Mouse (Mus musculus): Measurements from ENCODE around the gene Gipc3. TPM values are rescaled to one million over a fixed set of nuclear protein-coding genes. Genes with fewer than 3 reads are reported as not detected.

Gene Gipc3
- polyA plus RNA-seq, 1 experiment from 2014 or later: not detected

GRCm38 (mm10) chr10:81316338-81317060 is 26.6 kb downstream of the Gipc3 start:
- no peak for DNase-seq (ENCODE audit: low spot score)
- WGBS: 47% methylated on average over 15 of the region's 16 CpGs
- no peak for ATAC-seq (ENCODE audit: low FRiP score)
- H3K9me3 ChIP-seq (ENCODE audit: control insufficient read depth, low read length): no peaks in the 10 kb centered on the region
- peaks cover 10% of the 10 kb centered on the region for H3K4me1 ChIP-seq (replicated peaks; ENCODE audit: control insufficient read depth, insufficient read depth, low read length)
- peak overlapping the region; percentile 25; the same call in 1 of the 2 replicates for H3K4me2 ChIP-seq (replicated peaks; ENCODE audit: low read depth, low read length)
- peaks cover 11% of the 10 kb centered on the region for H3K36me3 ChIP-seq (ENCODE audit: control insufficient read depth, insufficient read depth, low read length)
- H3K4me3 ChIP-seq (ENCODE audit: low read depth, low read length): no peak overlapping the region
- H3K27ac ChIP-seq (ENCODE audit: low read depth, low read length): no peak overlapping the region
- peak overlapping the region; percentile 19; the same call in 1 of the 2 replicates for H3K9ac ChIP-seq (ENCODE audit: low read depth, low read length)
- no peaks in the 10 kb centered on the region for H3K27me3 ChIP-seq (ENCODE audit: control insufficient read depth, insufficient read depth, low read length)

- WGBS: 96% methylated on average over 16 of the region's 16 CpGs
- no peaks in the 10 kb centered on the region for H3K9me3 ChIP-seq (ENCODE audit: control insufficient read depth, low read length)
- no peak for DNase-seq (ENCODE audit: low spot score)
- peaks cover 10% of the 10 kb centered on the region for H3K4me1 ChIP-seq (replicated peaks; ENCODE audit: control insufficient read depth, insufficient read depth, low read length)
- no peak overlapping the region for H3K27ac ChIP-seq (ENCODE audit: low read depth, low read length)
- H3K4me3 ChIP-seq (ENCODE audit: low read depth, low read length): no peak overlapping the region; the same call in 1 of the 2 replicates
- no peaks in the 10 kb centered on the region for H3K27me3 ChIP-seq (ENCODE audit: control insufficient read depth, insufficient read depth, low read length)
- no peak overlapping the region for H3K9ac ChIP-seq (ENCODE audit: low read depth, low read length)
- no peak overlapping the region for H3K4me2 ChIP-seq (replicated peaks; ENCODE audit: low read depth, low read length)
- no peak for ATAC-seq (ENCODE audit: low FRiP score)
- peaks cover 18% of the 10 kb centered on the region for H3K36me3 ChIP-seq (ENCODE audit: control insufficient read depth, insufficient read depth, low read length)
Measured at GRCm38 (mm10) chr10:81315587-81315986, 27.5 kb downstream of the Gipc3 start.

- no peak for ATAC-seq (ENCODE audit: low FRiP score)
- peaks cover 20% of the 10 kb centered on the region for H3K36me3 ChIP-seq (ENCODE audit: control insufficient read depth, insufficient read depth, low read length)
- H3K9ac ChIP-seq (ENCODE audit: low read depth, low read length): no peak overlapping the region
- peaks cover 8% of the 10 kb centered on the region for H3K4me1 ChIP-seq (replicated peaks; ENCODE audit: control insufficient read depth, insufficient read depth, low read length)
- WGBS: 78% methylated on average over 7 of the region's 7 CpGs
- no peak for DNase-seq (ENCODE audit: low spot score)
- no peak overlapping the region for H3K4me3 ChIP-seq (ENCODE audit: low read depth, low read length)
- H3K27ac ChIP-seq (ENCODE audit: low read depth, low read length): no peak overlapping the region
- no peaks in the 10 kb centered on the region for H3K27me3 ChIP-seq (ENCODE audit: control insufficient read depth, insufficient read depth, low read length)
- no peak overlapping the region for H3K4me2 ChIP-seq (replicated peaks; ENCODE audit: low read depth, low read length)
- H3K9me3 ChIP-seq (ENCODE audit: control insufficient read depth, low read length): no peaks in the 10 kb centered on the region
Measured at GRCm38 (mm10) chr10:81314201-81314600, 28.9 kb downstream of the Gipc3 start.

- H3K4me2 ChIP-seq (replicated peaks; ENCODE audit: low read depth, low read length): no peak overlapping the region
- 94% methylated on average over 13 of the region's 13 CpGs for WGBS
- DNase-seq (ENCODE audit: low spot score) (no peak), ATAC-seq (ENCODE audit: low FRiP score) (no peak)
- H3K4me1 ChIP-seq (replicated peaks; ENCODE audit: control insufficient read depth, insufficient read depth, low read length): peaks cover 3% of the 10 kb centered on the region; the same call in 1 of the 2 replicates
- H3K4me3 ChIP-seq (ENCODE audit: low read depth, low read length): no peak overlapping the region
- no peak overlapping the region for H3K27ac ChIP-seq (ENCODE audit: low read depth, low read length)
- H3K27me3 ChIP-seq (ENCODE audit: control insufficient read depth, insufficient read depth, low read length): no peaks in the 10 kb centered on the region
- H3K9ac ChIP-seq (ENCODE audit: low read depth, low read length): no peak overlapping the region
- no peaks in the 10 kb centered on the region for H3K9me3 ChIP-seq (ENCODE audit: control insufficient read depth, low read length)
- peaks cover 26% of the 10 kb centered on the region for H3K36me3 ChIP-seq (ENCODE audit: control insufficient read depth, insufficient read depth, low read length)
Measured at GRCm38 (mm10) chr10:81313581-81313980, 29.5 kb downstream of the Gipc3 start.

GRCm38 (mm10) chr10:81309571-81309970 is 33.5 kb downstream of the Gipc3 start:
- no peak overlapping the region for H3K27ac ChIP-seq (ENCODE audit: low read depth, low read length)
- no peak overlapping the region for H3K4me2 ChIP-seq (replicated peaks; ENCODE audit: low read depth, low read length)
- DNase-seq (ENCODE audit: low spot score) (no peak), ATAC-seq (ENCODE audit: low FRiP score) (no peak)
- H3K4me3 ChIP-seq (ENCODE audit: low read depth, low read length): no peak overlapping the region
- no peak overlapping the region for H3K9ac ChIP-seq (ENCODE audit: low read depth, low read length)
- 91% methylated on average over 5 of the region's 5 CpGs for WGBS
- H3K9me3 ChIP-seq (ENCODE audit: control insufficient read depth, low read length): no peaks in the 10 kb centered on the region
- H3K27me3 ChIP-seq (ENCODE audit: control insufficient read depth, insufficient read depth, low read length): no peaks in the 10 kb centered on the region
- no peaks in the 10 kb centered on the region for H3K4me1 ChIP-seq (replicated peaks; ENCODE audit: control insufficient read depth, insufficient read depth, low read length)
- H3K36me3 ChIP-seq (ENCODE audit: control insufficient read depth, insufficient read depth, low read length): peaks cover 36% of the 10 kb centered on the region

GRCm38 (mm10) chr10:81306837-81307682 is 36.0 kb downstream of the Gipc3 start:
- Histone ChIP-seq H3K4me3 (ENCODE audit: low read depth, low read length) (no peak overlapping the region), H3K36me3 (ENCODE audit: control insufficient read depth, insufficient read depth, low read length) (peaks cover 30% of the 10 kb centered on the region), H3K9me3 (ENCODE audit: control insufficient read depth, low read length) (no peaks in the 10 kb centered on the region), H3K9ac (ENCODE audit: low read depth, low read length) (no peak overlapping the region), H3K4me1 (replicated peaks; ENCODE audit: control insufficient read depth, insufficient read depth, low read length) (no peaks in the 10 kb centered on the region), H3K4me2 (replicated peaks; ENCODE audit: low read depth, low read length) (no peak overlapping the region), H3K27me3 (ENCODE audit: control insufficient read depth, insufficient read depth, low read length) (no peaks in the 10 kb centered on the region), H3K27ac (ENCODE audit: low read depth, low read length) (no peak overlapping the region)
- ATAC-seq (ENCODE audit: low FRiP score) (no peak), DNase-seq (ENCODE audit: low spot score) (no peak)
- WGBS: 93% methylated on average over 21 of the region's 21 CpGs

- H3K4me1 ChIP-seq (replicated peaks; ENCODE audit: control insufficient read depth, insufficient read depth, low read length): no peaks in the 10 kb centered on the region
- no peak overlapping the region for H3K4me3 ChIP-seq (ENCODE audit: low read depth, low read length)
- peaks cover 22% of the 10 kb centered on the region for H3K36me3 ChIP-seq (ENCODE audit: control insufficient read depth, insufficient read depth, low read length)
- H3K4me2 ChIP-seq (replicated peaks; ENCODE audit: low read depth, low read length): no peak overlapping the region
- no peak overlapping the region for H3K27ac ChIP-seq (ENCODE audit: low read depth, low read length)
- H3K27me3 ChIP-seq (ENCODE audit: control insufficient read depth, insufficient read depth, low read length): no peaks in the 10 kb centered on the region
- H3K9me3 ChIP-seq (ENCODE audit: control insufficient read depth, low read length): no peaks in the 10 kb centered on the region
- 93% methylated on average over 12 of the region's 12 CpGs for WGBS
- no peak overlapping the region for H3K9ac ChIP-seq (ENCODE audit: low read depth, low read length)
- DNase-seq (ENCODE audit: low spot score) (no peak), ATAC-seq (ENCODE audit: low FRiP score) (no peak)
Measured at GRCm38 (mm10) chr10:81306173-81306668, 36.8 kb downstream of the Gipc3 start.

GRCm38 (mm10) chr10:81305663-81306062 is 37.4 kb downstream of the Gipc3 start:
- H3K9me3 ChIP-seq (ENCODE audit: control insufficient read depth, low read length): no peaks in the 10 kb centered on the region
- H3K4me2 ChIP-seq (replicated peaks; ENCODE audit: low read depth, low read length): no peak overlapping the region
- WGBS: 94% methylated on average over 14 of the region's 14 CpGs
- peaks cover 18% of the 10 kb centered on the region for H3K36me3 ChIP-seq (ENCODE audit: control insufficient read depth, insufficient read depth, low read length)
- no peak overlapping the region for H3K4me3 ChIP-seq (ENCODE audit: low read depth, low read length)
- no peaks in the 10 kb centered on the region for H3K27me3 ChIP-seq (ENCODE audit: control insufficient read depth, insufficient read depth, low read length)
- no peak overlapping the region; the same call in 1 of the 2 replicates for H3K27ac ChIP-seq (ENCODE audit: low read depth, low read length)
- H3K4me1 ChIP-seq (replicated peaks; ENCODE audit: control insufficient read depth, insufficient read depth, low read length): no peaks in the 10 kb centered on the region
- H3K9ac ChIP-seq (ENCODE audit: low read depth, low read length): no peak overlapping the region
- ATAC-seq (ENCODE audit: low FRiP score): no peak
- no peak for DNase-seq (ENCODE audit: low spot score)

All from hindbrain, embryonic 11.5 days (tissue).